Mouse (Mus musculus): Measurements from ENCODE around the gene Ap1m1. TPM values are rescaled to one million over a fixed set of nuclear protein-coding genes. Genes with fewer than 3 reads are reported as not detected.

The Ap1m1 gene
- total RNA-seq, 2 experiments from 2014 or later, result 25.8 to 26.0 TPM

GRCm38 (mm10) chr8:72300654-72301400 lies 61.0 kb downstream of the Ap1m1 start:
- no peak overlapping the region for H3K4me3 ChIP-seq
- peak overlapping the region; percentile 87 for H3K27ac ChIP-seq
- no peak for DNase-seq
- TF ChIP-seq CTCF (IDR thresholded peaks at IDR 0.05), result no peak
- intact Hi-C loops (cut with DNase I), result no loop called here

GRCm38 (mm10) chr8:72301497-72301896 lies 61.7 kb downstream of the Ap1m1 start:
- DNase-seq, result no peak
- no peak overlapping the region for H3K4me3 ChIP-seq
- TF ChIP-seq CTCF (IDR thresholded peaks at IDR 0.05), result no peak
- peak overlapping the region; percentile 87 for H3K27ac ChIP-seq
- intact Hi-C loops (cut with DNase I), result no loop called here

GRCm38 (mm10) chr8:72302986-72303612 lies 63.3 kb downstream of the Ap1m1 start:
- peak; percentile 35 for DNase-seq
- Histone ChIP-seq H3K27ac (peak overlapping the region; percentile 87), H3K4me3 (peak overlapping the region; percentile 54)
- no peak for TF ChIP-seq CTCF (IDR thresholded peaks at IDR 0.05)
- intact Hi-C loops (cut with DNase I), result no loop called here

GRCm38 (mm10) chr8:72303633-72304032 lies 63.8 kb downstream of the Ap1m1 start:
- H3K4me3 ChIP-seq, result peak overlapping the region; percentile 54
- intact Hi-C loops (cut with DNase I), result no loop called here
- peak; percentile 86 for DNase-seq
- no peak for TF ChIP-seq CTCF (IDR thresholded peaks at IDR 0.05)
- H3K27ac ChIP-seq, result peak overlapping the region; percentile 87

GRCm38 (mm10) chr8:72305210-72305905 lies 65.5 kb downstream of the Ap1m1 start, which contains the start of gene Gm10282:
Gene Gm10282, minus strand, starts transcription at chr8:72305260.
- intact Hi-C loops (cut with DNase I), result no loop called here
- no peak for DNase-seq

GRCm38 (mm10) chr8:72306913-72307312 lies 67.1 kb downstream of the Ap1m1 start:
- H3K27ac ChIP-seq, result no peak overlapping the region
- no peak for DNase-seq
- H3K4me3 ChIP-seq, result no peak overlapping the region
- TF ChIP-seq CTCF (IDR thresholded peaks at IDR 0.05), result no peak
- intact Hi-C loops (cut with DNase I), result no loop called here

More at GRCm38 (mm10) chr8:72305210-72305905, 65.5 kb downstream of the Ap1m1 start, which contains the start of gene Gm10282:
- no peak within 1 kb of the TSS for H3K4me3 ChIP-seq
- TF ChIP-seq CTCF (IDR thresholded peaks at IDR 0.05), result no peak
- H3K27ac ChIP-seq, result peak within 1 kb of the TSS; percentile 87

Other genes starting within 250 kb of the Ap1m1 start
- under 1 TPM; 0.31 to 0.47 TPM for gene Cyp4f18, start 230.4 kb upstream of the Ap1m1 start, total RNA-seq (2021)
- gene Olfr372, start 198.8 kb upstream of the Ap1m1 start, total RNA-seq (2021), result not detected
- gene Olfr373, start 156.8 kb upstream of the Ap1m1 start, total RNA-seq (2021), result not detected
- gene Olfr374, start 133.0 kb upstream of the Ap1m1 start, total RNA-seq (2021), result not detected
- gene Tpm4, start 105.0 kb upstream of the Ap1m1 start, total RNA-seq (2021), result 10 to 100 TPM; 22.2 to 44.0 TPM
- 10 to 100 TPM; 10.4 to 11.4 TPM for gene Rab8a, start 78.8 kb upstream of the Ap1m1 start, total RNA-seq (2021)
- not detected for gene Hsh2d, start 50.4 kb upstream of the Ap1m1 start, total RNA-seq (2021)
- gene Cib3, start 27.2 kb upstream of the Ap1m1 start, total RNA-seq (2021), result not detected
- not detected for gene Gm11034, start 26.4 kb upstream of the Ap1m1 start, total RNA-seq (2021)
- gene Fam32a, start 20.3 kb upstream of the Ap1m1 start, total RNA-seq (2021), result 1 to 10 TPM; 7.8 to 9.5 TPM
- 1 to 10 TPM; 2.8 to 4.8 TPM for gene Gm10282, start 65.2 kb downstream of the Ap1m1 start, total RNA-seq (2021)
- gene Klf2, start 79.0 kb downstream of the Ap1m1 start, total RNA-seq (2021), result 10 to 100 TPM in 1 of 2 experiments, 1 to 10 TPM in 1; 9.1 to 38.9 TPM
- 10 to 100 TPM; 25.5 to 27.5 TPM for gene Eps15l1, start 181.4 kb downstream of the Ap1m1 start, total RNA-seq (2021)
- 1 to 10 TPM; 3.1 to 4.2 TPM for gene Calr3, start 203.9 kb downstream of the Ap1m1 start, total RNA-seq (2021)
- gene 1700030K09Rik, start 203.9 kb downstream of the Ap1m1 start, total RNA-seq (2021), result 1 to 10 TPM; 3.3 to 4.8 TPM
- 10 to 100 TPM; 19.7 to 26.1 TPM for gene Cherp, start 235.2 kb downstream of the Ap1m1 start, total RNA-seq (2021)